Mouse (Mus musculus): ENCODE data around the gene Bcas3.

GRCm38 (mm10) chr11:85648893-85649292 is 295.9 kb downstream of the Bcas3 start:
- TF ChIP-seq CTCF (IDR thresholded peaks at IDR 0.05; ENCODE audit: borderline replicate concordance, insufficient read depth, low read length) (no peak), POLR2A (IDR thresholded peaks at IDR 0.05; ENCODE audit: low read depth, low read length) (no peak)
